Mouse (Mus musculus): Measurements from ENCODE around the gene Upk3bl.

DNA sequence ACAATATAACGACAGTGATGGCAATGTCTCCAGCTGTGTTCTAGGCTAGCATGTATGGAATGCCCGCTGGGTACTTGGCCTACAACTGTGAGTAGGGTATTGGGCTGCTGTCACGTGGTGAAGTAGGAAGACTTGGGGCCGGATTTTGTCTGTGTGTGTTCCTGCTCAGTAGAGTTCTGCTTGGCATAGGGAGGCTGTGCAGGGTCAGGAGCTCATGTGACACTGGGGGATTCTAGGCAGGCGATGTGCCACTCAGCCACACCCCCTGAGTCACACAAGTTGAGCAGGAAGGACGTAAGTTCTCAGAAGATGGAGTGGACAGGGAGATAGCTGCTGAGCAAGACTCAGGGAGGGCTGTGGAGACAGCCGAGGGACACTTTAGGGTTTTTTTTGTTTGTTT is 46.5 kb upstream of the Upk3bl start:
- TF ChIP-seq EP300 (IDR thresholded peaks at IDR 0.05; ENCODE audit: low read depth) (no peak), CTCF (IDR thresholded peaks at IDR 0.05; ENCODE audit: low read depth) (no peak)

Data from liver, postnatal 0 days (tissue).